Mouse (Mus musculus) hematopoietic stem cell, adult 5-6 weeks (primary cell): ENCODE results near the gene Tex38. TPM values are rescaled to one million over a fixed set of nuclear protein-coding genes. Genes with fewer than 3 reads are reported as not detected.

ENCODE experiments used
- ATAC-seq, 2 experiments: fragments of 125-278 bp in 1 of 2; replicated peaks in 1 of 2; 2 replicates each; pipeline ENCODE4 v1.8.0; 2016 to 2017; ENCODE audit warnings: inconsistent platforms in 2 of 2, mild to moderate bottlenecking in 2 of 2, moderate number of reproducible peaks in 2 of 2, low read depth in 1 of 2, moderate TSS enrichment in 1 of 2; ENCODE audit not compliant: low FRiP score in 2 of 2, poor library complexity in 2 of 2, severe bottlenecking in 2 of 2, insufficient read depth in 1 of 2, low TSS enrichment in 1 of 2
- total RNA-seq: library from RNA; stranded (forward); fragments of 172-1452, 232-1000 nt; gene quantifications from 2 replicates; pipeline ENCODE4 v1.2.3, GENCODE M21; 2017

Gene Tex38
- total RNA-seq, 1 experiment from 2014 or later: not detected

- ATAC-seq: peak; percentile 66 to 89
Observed at GRCm38 (mm10) chr4:115784769-115785510, 4.1 kb upstream of the Tex38 start, which contains the start of gene Atpaf1. Atpaf1 (plus strand) TSS chr4:115784812.

GRCm38 (mm10) chr4:115782026-115782805 is 1.4 kb upstream of the Tex38 start:
- no peak for ATAC-seq

- no peak for ATAC-seq
Observed at GRCm38 (mm10) chr4:115780269-115780668, 549 bp downstream of the Tex38 start.

- ATAC-seq: no peak
Observed at GRCm38 (mm10) chr4:115777627-115778026, 3.2 kb downstream of the Tex38 start.

GRCm38 (mm10) chr4:115775056-115775455 is 5.8 kb downstream of the Tex38 start:
- ATAC-seq: no peak

GRCm38 (mm10) chr4:115767647-115768467 is 13.0 kb downstream of the Tex38 start:
- ATAC-seq: no peak

GRCm38 (mm10) chr4:115764581-115764980 is 16.2 kb downstream of the Tex38 start:
- no peak for ATAC-seq

GRCm38 (mm10) chr4:115761206-115761605 is 19.6 kb downstream of the Tex38 start:
- ATAC-seq: no peak

GRCm38 (mm10) chr4:115754851-115755250 is 26.0 kb downstream of the Tex38 start:
- ATAC-seq: no peak

GRCm38 (mm10) chr4:115754101-115754500 is 26.7 kb downstream of the Tex38 start:
- no peak for ATAC-seq

GRCm38 (mm10) chr4:115749336-115749735 is 31.5 kb downstream of the Tex38 start:
- ATAC-seq: no peak

GRCm38 (mm10) chr4:115748181-115748580 is 32.6 kb downstream of the Tex38 start:
- ATAC-seq: no peak

- ATAC-seq: no peak
Observed at GRCm38 (mm10) chr4:115743096-115743495, 37.7 kb downstream of the Tex38 start.

- ATAC-seq: no peak
Observed at GRCm38 (mm10) chr4:115742658-115743057, 38.2 kb downstream of the Tex38 start.

- ATAC-seq: no peak
Observed at GRCm38 (mm10) chr4:115738481-115738985, 42.3 kb downstream of the Tex38 start.

- peak; percentile 86 to 91 for ATAC-seq
Observed at GRCm38 (mm10) chr4:115737551-115738041, 43.2 kb downstream of the Tex38 start, which contains the start of gene Efcab14. Efcab14 (plus strand) TSS chr4:115737744.

- ATAC-seq: no peak
Observed at GRCm38 (mm10) chr4:115734867-115735266, 46.0 kb downstream of the Tex38 start.
